Mouse (Mus musculus): Measurements from ENCODE around the gene Ssna1.
"Not testable (repeated sequence)": the region's sequence is repeated elsewhere in the genome, so short reads cannot be mapped to it uniquely, and the experiment has no call there.

The Ssna1 gene

GRCm38 (mm10) chr2:25262291-25262767 lies 9.9 kb downstream of the Ssna1 start, which contains the start of gene Tprn:
TSS of gene Tprn (plus strand) at chr2:25262618.
- DNase-seq (ENCODE audit: low read depth, low spot score): peak; percentile 96

GRCm38 (mm10) chr2:25261870-25262269 lies 10.4 kb downstream of the Ssna1 start:
- DNase-seq (ENCODE audit: low read depth, low spot score): no peak

GRCm38 (mm10) chr2:25258887-25259286 lies 13.4 kb downstream of the Ssna1 start:
- DNase-seq (ENCODE audit: low read depth, low spot score): peak; percentile 44

- DNase-seq (ENCODE audit: low read depth, low spot score): not testable (repeated sequence)
These were observed 15.0 kb downstream of the Ssna1 start for GRCm38 (mm10) chr2:25257250-25257649.

- DNase-seq (ENCODE audit: low read depth, low spot score): peak; percentile 79
These were observed 15.7 kb downstream of the Ssna1 start for GRCm38 (mm10) chr2:25256443-25257109.

- peak; percentile 94 for DNase-seq (ENCODE audit: low read depth, low spot score)
These were observed 16.9 kb downstream of the Ssna1 start, which contains the start of gene Tmem203 for GRCm38 (mm10) chr2:25255284-25255779. TSS of gene Tmem203 (plus strand) at chr2:25255439.

- DNase-seq (ENCODE audit: low read depth, low spot score): peak; percentile 44
These were observed 19.9 kb downstream of the Ssna1 start for GRCm38 (mm10) chr2:25252331-25252730.

- DNase-seq (ENCODE audit: low read depth, low spot score): no peak
These were observed 25.8 kb downstream of the Ssna1 start, which contains the start of gene AL732309.1 for GRCm38 (mm10) chr2:25246183-25247072. TSS of gene AL732309.1 (minus strand) at chr2:25246863.

- no peak for DNase-seq (ENCODE audit: low read depth, low spot score)
These were observed 28.1 kb downstream of the Ssna1 start for GRCm38 (mm10) chr2:25244144-25244543.

GRCm38 (mm10) chr2:25243342-25243741 lies 28.9 kb downstream of the Ssna1 start:
- DNase-seq (ENCODE audit: low read depth, low spot score): no peak

GRCm38 (mm10) chr2:25242101-25242506 lies 30.1 kb downstream of the Ssna1 start, which contains the start of the genes Rnf208 and Cysrt1:
TSS of gene Rnf208 (plus strand) at chr2:25242255.
TSS of gene Cysrt1 (minus strand) at chr2:25242452.
- peak; percentile 46 for DNase-seq (ENCODE audit: low read depth, low spot score)

GRCm38 (mm10) chr2:25241438-25241775 lies 30.8 kb downstream of the Ssna1 start:
- peak; percentile 36 for DNase-seq (ENCODE audit: low read depth, low spot score)

- DNase-seq (ENCODE audit: low read depth, low spot score): peak; percentile 66
These were observed 31.4 kb downstream of the Ssna1 start for GRCm38 (mm10) chr2:25240723-25241437.

GRCm38 (mm10) chr2:25240310-25240709 lies 31.9 kb downstream of the Ssna1 start:
- no peak for DNase-seq (ENCODE audit: low read depth, low spot score)

GRCm38 (mm10) chr2:25239766-25240165 lies 32.5 kb downstream of the Ssna1 start:
- no peak for DNase-seq (ENCODE audit: low read depth, low spot score)

- no peak for DNase-seq (ENCODE audit: low read depth, low spot score)
These were observed 34.1 kb downstream of the Ssna1 start for GRCm38 (mm10) chr2:25238106-25238505.

- DNase-seq (ENCODE audit: low read depth, low spot score): no peak
These were observed 34.7 kb downstream of the Ssna1 start for GRCm38 (mm10) chr2:25237522-25237921.

- no peak for DNase-seq (ENCODE audit: low read depth, low spot score)
These were observed 35.6 kb downstream of the Ssna1 start, which contains the start of gene Rnf224 for GRCm38 (mm10) chr2:25236614-25237013. TSS of gene Rnf224 (minus strand) at chr2:25236787.

GRCm38 (mm10) chr2:25234551-25235220 lies 37.6 kb downstream of the Ssna1 start:
- DNase-seq (ENCODE audit: low read depth, low spot score): no peak

- DNase-seq (ENCODE audit: low read depth, low spot score): no peak
These were observed 38.2 kb downstream of the Ssna1 start, which contains the start of gene Slc34a3 for GRCm38 (mm10) chr2:25234050-25234449. TSS of gene Slc34a3 (minus strand) at chr2:25234364.

- DNase-seq (ENCODE audit: low read depth, low spot score): no peak
These were observed 38.8 kb downstream of the Ssna1 start for GRCm38 (mm10) chr2:25233421-25233820.
